Mouse (Mus musculus) liver, adult 2 months (tissue): ENCODE data around the gene Gm49405. TPM values are rescaled to one million over a fixed set of nuclear protein-coding genes. Genes with fewer than 3 reads are reported as not detected.

Experiments
- DNase-seq: peaks from one replicate; pipeline ENCODE4 v3.0.0-alpha.2; 2011; ENCODE audit warnings: low read depth, low spot score; ENCODE audit errors: extremely low read depth
- H3K27ac ChIP-seq: fragments of 200-500 bp; replicated peaks from 2 replicates; pipeline ENCODE4 v1.5.1; 2012; ENCODE audit warnings: low read depth, mild to moderate bottlenecking, control low read depth, inconsistent platforms, low read length; ENCODE audit not compliant: insufficient read depth
- H3K27me3 ChIP-seq: fragments of 200-500 bp; 2 replicates; pipeline ENCODE4 v1.6.1; 2012; ENCODE audit warnings: mild to moderate bottlenecking, moderate library complexity, low read length, inconsistent platforms; ENCODE audit not compliant: control insufficient read depth, insufficient read depth
- H3K36me3 ChIP-seq: fragments of 200-500 bp; 2 replicates; pipeline ENCODE4 v1.6.1; 2012; ENCODE audit warnings: low read length, inconsistent platforms; ENCODE audit not compliant: control insufficient read depth, insufficient read depth
- H3K4me1 ChIP-seq: fragments of 200-500 bp; 2 replicates; pipeline ENCODE4 v1.6.1; 2011; ENCODE audit warnings: low read length; ENCODE audit not compliant: control insufficient read depth, insufficient read depth
- H3K4me3 ChIP-seq: fragments of 200-500 bp; 2 replicates; pipeline ENCODE4 v1.5.1; 2011; ENCODE audit warnings: low read depth, mild to moderate bottlenecking, control low read depth, low read length, moderate library complexity; ENCODE audit not compliant: insufficient read depth
- H3K79me2 ChIP-seq: fragments of 200-500 bp; 2 replicates; pipeline ENCODE4 v1.6.1; 2012; ENCODE audit warnings: inconsistent platforms, mild to moderate bottlenecking, low read length, moderate library complexity; ENCODE audit not compliant: control insufficient read depth, insufficient read depth
- H3K9ac ChIP-seq: fragments of 200-500 bp; 2 replicates; pipeline ENCODE4 v1.6.1; 2012; ENCODE audit warnings: low read depth, mild to moderate bottlenecking, control low read depth, inconsistent platforms, low read length
- CTCF ChIP-seq: fragments of 200-500 bp; IDR thresholded peaks from 2 replicates; pipeline ENCODE4 v1.5.1; 2011; ENCODE audit warnings: low read depth, low read length, control low read depth
- POLR2A ChIP-seq: fragments of 200-500 bp; IDR thresholded peaks from 2 replicates; pipeline ENCODE4 v1.6.1; 2011; ENCODE audit warnings: low read length, control low read depth; ENCODE audit not compliant: insufficient read depth; ENCODE audit errors: extremely low read depth
- WGBS: fragments of 180-500 bp; shearing (Covaris S2); methylation state at CpG from one replicate; pipeline ENCODE4 v1.1.7; 2018; 5-methylcytosine and 5-hydroxymethylcytosine counted together
- polyA plus RNA-seq: library from polyadenylated mRNA; depleted of rRNA; stranded (reverse); fragments of >200 nt; gene quantifications from 2 replicates; pipeline ENCODE4 v1.2.3, GENCODE M21; 2012
- total RNA-seq: library from RNA; depleted of rRNA; stranded (reverse); fragments of >200 nt; gene quantifications from 2 replicates; pipeline ENCODE4 v1.2.3, GENCODE M21; 2014

Gm49405 gene
- total and polyA plus RNA-seq, 2 experiments = 0.92 to 1.1 TPM

DNA sequence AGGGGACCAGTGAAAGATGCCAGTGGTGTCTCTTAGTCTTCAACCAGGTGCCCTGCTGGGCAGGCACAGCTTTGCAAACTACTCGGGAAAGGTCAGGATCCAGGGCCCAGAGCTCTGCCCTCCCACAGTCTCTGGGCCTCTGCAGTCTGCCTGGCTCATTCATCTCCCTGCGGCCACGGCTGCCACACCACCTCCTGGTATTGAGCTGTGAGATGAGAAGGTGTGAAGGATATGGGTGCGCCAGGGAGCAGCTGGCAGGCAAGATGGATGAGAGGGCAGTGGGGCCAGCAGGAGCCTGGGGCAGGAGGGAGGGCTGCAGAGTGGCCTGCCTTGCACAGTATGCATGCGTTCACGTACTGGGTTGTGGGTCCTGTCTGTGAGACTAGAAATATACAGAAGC is 9.6 kb upstream of the Gm49405 start:
- TF ChIP-seq CTCF (no peak), POLR2A (no peak)
- H3K79me2 ChIP-seq = no peaks in the 10 kb centered on the region
- 78% methylated on average over 6 of the region's 6 CpGs for WGBS
- no peak overlapping the region for H3K4me3 ChIP-seq
- no peak for DNase-seq
- H3K27me3 ChIP-seq = no peaks in the 10 kb centered on the region
- H3K36me3 ChIP-seq = peaks cover 3% of the 10 kb centered on the region; the same call in 1 of the 2 replicates
- H3K4me1 ChIP-seq = peaks cover 13% of the 10 kb centered on the region
- no peak overlapping the region for H3K9ac ChIP-seq
- no peak overlapping the region for H3K27ac ChIP-seq

- H3K9ac ChIP-seq = no peak overlapping the region
- WGBS = 94% methylated on average over 3 of the region's 3 CpGs
- H3K27ac ChIP-seq = no peak overlapping the region
- H3K27me3 ChIP-seq = no peaks in the 10 kb centered on the region
- no peak for DNase-seq
- H3K4me1 ChIP-seq = peaks cover 9% of the 10 kb centered on the region
- no peaks in the 10 kb centered on the region for H3K79me2 ChIP-seq
- no peak overlapping the region for H3K4me3 ChIP-seq
- H3K36me3 ChIP-seq = peaks cover 3% of the 10 kb centered on the region; the same call in 1 of the 2 replicates
- TF ChIP-seq POLR2A (no peak), CTCF (no peak)
These were observed 8.9 kb upstream of the Gm49405 start for GRCm38 (mm10) chr19:3991562-3991961.

DNA sequence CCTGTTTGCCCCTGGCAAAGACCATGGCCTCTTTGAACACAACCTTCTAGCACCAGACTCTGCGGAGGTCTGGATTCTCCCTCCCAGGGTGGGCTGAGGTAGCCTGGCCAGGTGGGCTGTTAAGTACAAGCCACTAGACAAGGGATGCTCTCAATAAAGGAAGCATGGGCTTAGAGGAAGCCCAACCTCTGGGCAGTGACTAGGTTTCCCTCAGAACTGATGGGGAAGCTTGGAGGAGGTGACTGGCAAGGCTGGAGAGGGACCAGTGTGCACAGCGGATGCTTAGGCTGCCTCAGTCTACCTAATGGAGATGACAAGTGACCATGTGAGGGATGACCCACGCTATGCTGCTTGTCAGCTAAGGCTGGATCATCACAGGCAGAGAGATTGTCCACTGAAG is 8.5 kb upstream of the Gm49405 start:
- Histone ChIP-seq H3K4me3 (no peak overlapping the region), H3K27ac (no peak overlapping the region), H3K36me3 (peaks cover 3% of the 10 kb centered on the region; the same call in 1 of the 2 replicates), H3K79me2 (no peaks in the 10 kb centered on the region), H3K27me3 (no peaks in the 10 kb centered on the region), H3K4me1 (peaks cover 7% of the 10 kb centered on the region), H3K9ac (no peak overlapping the region)
- 82% methylated on average over 3 of the region's 3 CpGs for WGBS
- DNase-seq = no peak
- TF ChIP-seq CTCF (no peak), POLR2A (no peak)

DNA sequence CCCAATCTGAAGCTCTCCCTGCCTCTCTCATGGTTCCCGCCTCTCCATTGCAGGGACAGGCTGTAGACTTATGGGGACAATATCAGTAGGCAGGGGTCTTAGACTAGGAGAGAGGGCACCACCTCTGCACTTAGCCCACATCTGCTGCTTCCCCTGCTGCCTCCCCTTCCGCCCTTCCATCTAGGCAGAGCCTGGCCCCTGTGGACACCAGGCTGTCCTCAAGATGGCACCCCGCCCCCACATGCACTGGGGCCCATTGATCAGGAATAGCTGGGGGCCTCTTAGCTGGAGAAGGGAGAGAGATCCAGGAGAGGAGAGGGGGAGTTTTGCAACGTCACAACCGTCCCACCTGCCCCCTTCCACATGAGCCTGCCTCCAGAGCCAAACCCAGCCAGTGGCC is 8.0 kb upstream of the Gm49405 start, which contains the start of gene Tbx10:
Tbx10 (plus strand) TSS at position 337 of the 400 bp plus-strand sequence.
- TF ChIP-seq CTCF (no peak), POLR2A (no peak)
- Histone ChIP-seq H3K79me2 (no peaks in the 10 kb centered on the region), H3K4me1 (peaks cover 3% of the 10 kb centered on the region), H3K36me3 (peaks cover 3% of the 10 kb centered on the region; the same call in 1 of the 2 replicates), H3K9ac (no peak within 1 kb of the TSS), H3K27ac (no peak within 1 kb of the TSS), H3K27me3 (no peaks in the 10 kb centered on the region), H3K4me3 (no peak within 1 kb of the TSS)
- DNase-seq = no peak
- 77% methylated on average over 5 of the region's 5 CpGs for WGBS

GRCm38 (mm10) chr19:3994932-3995331 is 5.5 kb upstream of the Gm49405 start:
- WGBS = 65% methylated on average over 6 of the region's 6 CpGs
- no peak overlapping the region for H3K9ac ChIP-seq
- H3K27me3 ChIP-seq = no peaks in the 10 kb centered on the region
- no peak overlapping the region for H3K27ac ChIP-seq
- no peak overlapping the region for H3K4me3 ChIP-seq
- H3K79me2 ChIP-seq = no peaks in the 10 kb centered on the region
- peaks cover 8% of the 10 kb centered on the region; the same call in 1 of the 2 replicates for H3K4me1 ChIP-seq
- H3K36me3 ChIP-seq = no peaks in the 10 kb centered on the region
- DNase-seq = no peak
- TF ChIP-seq CTCF = no peak
- TF ChIP-seq POLR2A = no peak

DNA sequence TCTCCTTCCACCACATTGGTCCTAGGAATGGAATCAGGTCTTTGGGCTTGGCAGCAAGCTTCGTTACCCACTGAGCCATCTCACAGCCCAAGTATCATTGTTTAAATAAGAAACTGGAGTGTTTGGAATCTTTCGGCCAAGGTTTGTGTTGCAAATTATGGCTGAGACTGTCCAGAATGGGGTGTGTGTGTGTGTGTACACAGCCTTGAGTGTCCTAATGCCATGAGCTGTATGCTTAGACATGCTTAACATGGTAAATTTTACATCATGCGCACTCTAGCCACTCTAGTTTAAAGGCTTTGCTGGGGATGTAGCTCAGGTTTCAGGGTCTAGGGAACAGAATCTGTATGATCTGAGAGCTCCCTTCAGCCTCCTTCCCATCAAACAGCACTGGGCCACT is 4.9 kb upstream of the Gm49405 start:
- WGBS = 83% methylated on average over 3 of the region's 3 CpGs
- TF ChIP-seq CTCF (no peak), POLR2A (no peak)
- Histone ChIP-seq H3K4me1 (peaks cover 8% of the 10 kb centered on the region; the same call in 1 of the 2 replicates), H3K27me3 (no peaks in the 10 kb centered on the region), H3K9ac (no peak overlapping the region), H3K79me2 (no peaks in the 10 kb centered on the region), H3K36me3 (no peaks in the 10 kb centered on the region), H3K4me3 (no peak overlapping the region), H3K27ac (no peak overlapping the region)
- DNase-seq = no peak
